Mouse (Mus musculus) mouse embryonic stem cell (cell line): ENCODE results near the gene Stat5b.
"Not testable (repeated sequence)": the region's sequence is repeated elsewhere in the genome, so short reads cannot be mapped to it uniquely, and the experiment has no call there.

Experiments used
- in situ Hi-C, 2 experiments: fragments of 300-500 bp; cut with MboI; formaldehyde crosslinking; loops; 1 replicate in 1 of 2; 3 replicates in 1 of 2; pipeline ENCODE4 v1.14.3; 2019 to 2020; ENCODE audit warnings: low sequenced_read_pairs in 2 of 2, low pct_unique_long_range_greater_than_20kb in 1 of 2, mixed read lengths in 1 of 2; ENCODE audit not compliant: unreplicated experiment in 1 of 2

Stat5b gene

DNA sequence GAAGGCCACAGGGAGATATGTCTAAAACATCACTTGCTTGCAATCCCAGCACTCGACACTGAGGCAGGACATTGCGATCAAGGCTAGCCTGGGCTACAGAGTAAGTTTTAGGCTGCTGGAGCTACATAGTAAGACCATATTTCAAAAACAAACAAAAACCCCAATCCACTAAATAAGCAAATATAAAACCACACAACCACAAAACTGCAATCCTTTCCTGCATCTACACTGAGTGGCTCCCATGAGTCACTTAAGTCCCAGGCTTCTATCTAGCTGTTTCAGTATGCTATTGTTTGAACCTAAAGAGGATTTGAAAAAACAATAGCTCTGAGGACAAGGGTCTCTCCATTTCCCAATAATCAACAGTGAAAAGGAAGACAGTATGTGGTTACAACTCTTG, 55.1 kb downstream of the Stat5b start:
- in situ Hi-C loops: no loop called here

DNA sequence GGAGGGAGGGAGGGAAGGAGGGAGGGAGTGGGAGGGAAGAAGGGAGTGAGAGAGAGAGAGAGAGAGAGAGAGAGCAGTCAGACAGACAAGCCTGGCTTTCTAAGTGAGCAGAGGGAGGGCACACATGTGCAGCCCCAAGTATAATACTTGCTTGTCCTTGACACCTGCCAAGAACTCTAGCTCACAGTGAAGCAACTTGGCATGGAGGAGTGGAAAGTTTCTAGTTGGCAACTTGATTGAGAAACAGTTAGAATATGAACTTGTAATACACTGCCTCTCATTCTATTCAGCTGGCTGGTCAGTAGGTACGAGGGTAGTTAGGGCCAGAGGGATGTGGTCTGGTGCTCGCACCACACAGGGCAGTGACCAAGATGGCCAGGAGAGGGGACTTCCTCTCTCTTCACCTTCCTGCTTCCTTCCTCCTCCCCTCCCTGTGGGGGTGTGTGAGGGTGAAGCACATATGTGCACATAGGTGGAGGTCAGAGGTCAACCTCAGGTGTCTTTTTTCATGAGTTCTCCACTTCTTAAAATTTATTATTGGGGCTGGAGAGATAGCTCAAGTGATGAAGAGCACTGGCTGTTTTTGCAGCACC, 59.0 kb downstream of the Stat5b start:
- in situ Hi-C loops: no loop called here

DNA sequence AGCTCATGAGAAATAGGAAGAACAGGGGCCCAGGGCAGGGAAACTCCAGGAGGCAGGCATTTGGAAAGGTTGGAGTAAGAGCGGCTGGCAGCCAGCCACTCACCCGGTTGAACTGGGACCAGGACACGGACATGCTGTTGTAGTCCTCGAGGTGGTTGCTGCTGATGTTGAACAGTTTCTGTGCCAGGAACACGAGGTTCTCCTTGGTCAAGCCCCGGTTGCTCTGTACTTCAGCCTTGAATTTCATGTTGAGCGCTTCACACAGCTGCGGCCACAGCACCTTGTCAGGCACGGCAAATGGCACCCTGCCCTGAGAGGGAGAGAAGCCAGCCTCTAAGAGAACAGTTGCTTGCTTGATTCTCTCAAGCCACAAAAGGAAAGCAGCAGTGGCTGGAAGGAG, 59.9 kb downstream of the Stat5b start:
- in situ Hi-C loops: not testable (repeated sequence)

GRCm38 (mm10) chr11:100789702-100790101, 60.8 kb downstream of the Stat5b start:
- in situ Hi-C loops: no loop called here

DNA sequence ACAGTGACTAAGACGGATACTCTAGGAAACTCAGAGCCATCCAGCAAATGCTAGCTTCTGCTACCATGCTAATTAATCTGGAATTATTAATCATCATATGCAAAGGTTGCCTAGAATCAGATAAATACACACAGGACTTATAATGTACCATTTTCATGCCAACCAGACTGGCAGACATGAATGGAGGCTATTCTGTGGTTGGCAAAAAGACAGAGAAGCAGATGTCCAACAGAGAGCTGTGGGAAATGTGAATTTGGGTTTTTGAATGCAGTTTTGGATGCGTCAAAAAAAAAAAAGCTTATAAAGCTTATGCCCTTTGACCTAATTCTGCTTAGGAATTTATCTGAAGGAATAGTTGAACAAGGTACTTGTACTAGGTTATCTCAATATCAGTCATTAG, 64.8 kb downstream of the Stat5b start:
- in situ Hi-C loops: no loop called here

DNA sequence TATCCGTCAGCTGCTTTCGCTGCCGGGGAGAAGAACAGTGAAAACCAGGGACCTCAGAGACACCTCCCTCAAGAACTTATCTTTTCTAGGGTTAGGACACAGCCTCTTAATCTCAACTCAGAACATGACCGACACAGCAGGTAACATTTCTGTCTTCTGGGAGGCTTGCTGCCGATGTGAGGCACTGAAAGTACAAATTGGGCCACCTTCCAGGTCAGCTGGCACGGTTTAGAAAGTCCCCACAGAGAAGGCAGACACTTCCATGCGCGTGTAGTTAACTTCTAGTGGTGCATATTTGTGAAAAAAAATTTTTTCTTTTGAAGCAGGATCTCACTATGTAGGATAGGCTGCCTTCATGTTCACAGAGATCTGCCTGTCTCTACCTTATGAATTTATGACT, 66.2 kb downstream of the Stat5b start:
- in situ Hi-C loops: no loop called here

GRCm38 (mm10) chr11:100782568-100782967, 68.0 kb downstream of the Stat5b start:
- in situ Hi-C loops: no loop called here

DNA sequence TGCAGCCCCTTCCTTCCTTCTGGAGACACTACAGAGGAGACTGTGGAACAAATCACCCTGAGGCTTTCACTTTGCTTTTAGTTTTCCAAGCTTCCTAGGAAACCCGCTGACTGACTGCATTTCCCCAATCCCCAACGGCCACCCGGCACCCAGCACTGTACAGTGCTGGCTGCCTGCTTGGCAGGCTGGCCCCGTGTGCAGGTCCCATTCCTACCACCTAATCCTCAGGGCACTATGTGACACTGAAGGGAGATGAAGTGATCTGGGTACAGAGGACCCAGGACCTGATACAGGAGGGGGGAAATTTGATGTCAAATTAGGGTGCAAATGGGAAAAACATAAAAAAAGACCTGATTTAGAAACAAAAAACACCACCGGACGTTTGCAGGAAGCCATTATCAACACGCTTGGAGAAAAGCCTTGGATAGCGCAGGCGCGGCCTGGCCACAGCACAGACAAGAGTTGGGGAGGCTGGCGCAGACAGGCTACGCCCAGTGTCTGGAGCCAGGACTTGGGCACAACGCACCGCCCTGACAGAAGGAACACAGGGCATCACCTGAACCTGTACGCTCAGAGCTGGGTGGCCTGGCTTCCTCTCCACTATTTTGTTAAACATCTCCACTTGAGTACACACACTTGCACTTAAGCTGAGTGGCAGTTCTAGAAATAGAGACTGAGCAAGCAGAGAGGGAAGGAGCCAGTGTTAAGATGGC, 68.6 kb downstream of the Stat5b start:
- in situ Hi-C loops: no loop called here

DNA sequence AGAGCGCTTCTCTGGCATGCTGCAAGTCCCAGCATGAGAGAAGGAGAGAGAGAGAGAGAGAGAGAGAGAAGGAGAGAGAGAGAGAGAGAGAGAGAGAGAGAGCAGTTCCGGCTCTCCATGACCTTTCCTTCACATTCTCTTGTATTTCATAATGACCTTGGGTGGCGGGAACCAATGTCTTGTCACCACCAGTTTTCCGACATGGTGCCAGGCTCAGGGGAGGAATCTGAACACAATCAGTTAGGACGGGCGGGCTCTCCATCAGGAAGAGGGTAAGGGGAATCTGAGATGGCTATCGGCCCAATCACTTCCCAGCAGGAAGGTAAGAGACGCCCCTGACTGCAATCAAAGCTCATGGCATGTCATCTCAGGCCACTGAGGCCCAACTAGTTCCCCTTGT, 70.3 kb downstream of the Stat5b start:
- in situ Hi-C loops: no loop called here

GRCm38 (mm10) chr11:100778069-100778468, 72.5 kb downstream of the Stat5b start:
- in situ Hi-C loops: no loop called here

- in situ Hi-C loops: no loop called here
Measured at GRCm38 (mm10) chr11:100775921-100776320, 74.6 kb downstream of the Stat5b start.

DNA sequence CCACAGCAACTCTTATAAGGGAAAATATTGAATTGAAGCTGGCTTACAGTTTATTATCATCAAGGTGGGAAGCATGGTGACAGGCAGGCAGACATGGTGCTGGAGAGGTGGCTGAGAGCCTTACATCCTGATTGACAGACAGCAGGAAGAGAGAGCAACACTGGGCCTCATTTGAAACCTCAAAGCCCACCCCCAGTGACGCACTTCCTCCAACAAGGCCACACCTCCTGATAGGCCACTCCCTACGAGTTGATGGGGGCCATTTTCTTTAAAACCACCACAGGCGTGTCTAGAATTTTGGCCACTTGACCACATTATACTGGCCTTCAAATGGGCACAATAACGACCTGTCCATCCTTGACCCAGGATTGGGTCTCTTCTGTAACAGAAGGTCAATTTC, 76.3 kb downstream of the Stat5b start:
- in situ Hi-C loops: no loop called here

DNA sequence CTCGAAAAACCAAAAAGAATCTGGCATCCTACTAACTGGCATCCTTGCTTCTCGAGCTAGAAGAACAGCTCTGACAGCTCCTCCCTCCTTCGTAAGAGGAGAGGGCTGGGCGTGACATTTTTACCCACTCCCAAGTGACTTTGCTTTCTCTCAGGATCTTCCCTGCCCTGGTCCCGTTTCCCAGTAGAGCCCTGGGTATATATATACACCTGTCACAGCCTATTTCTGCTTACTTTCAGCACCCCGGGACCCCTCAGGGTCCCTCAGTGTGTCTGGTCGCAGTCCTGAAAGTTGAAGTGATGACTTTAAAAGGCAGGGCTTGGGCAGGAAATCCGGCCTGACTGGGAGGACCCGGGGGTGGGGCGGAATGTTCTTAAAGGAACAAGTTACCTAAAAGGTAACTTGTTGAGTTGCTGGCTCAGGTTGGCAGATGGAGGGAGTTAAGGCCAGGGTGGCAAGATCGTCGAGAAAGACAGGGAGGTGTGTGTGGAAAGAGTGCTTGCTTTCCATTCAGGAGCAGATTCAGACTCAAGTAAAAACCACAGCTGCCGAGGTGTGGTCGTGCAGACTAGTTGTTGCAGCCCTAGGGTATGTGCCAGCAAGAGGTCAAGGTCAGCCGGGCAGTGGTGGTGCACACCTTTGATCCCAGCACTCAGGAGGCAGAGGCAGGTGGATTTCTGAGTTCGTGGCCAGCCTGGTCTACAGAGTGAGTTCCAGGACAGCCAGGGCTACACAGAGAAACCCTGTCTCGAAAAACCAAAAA, 79.7 kb downstream of the Stat5b start, which contains the start of gene Ghdc:
Gene Ghdc (minus strand): TSS at position 312 of the 763 bp plus-strand sequence.
- in situ Hi-C loops: no loop called here

- in situ Hi-C loops: no loop called here
Measured at GRCm38 (mm10) chr11:100769980-100770379, 80.5 kb downstream of the Stat5b start.

GRCm38 (mm10) chr11:100767871-100768270, 82.7 kb downstream of the Stat5b start:
- in situ Hi-C loops: no loop called here

GRCm38 (mm10) chr11:100766726-100767125, 83.8 kb downstream of the Stat5b start:
- in situ Hi-C loops: no loop called here

- in situ Hi-C loops: no loop called here
Measured at GRCm38 (mm10) chr11:100762831-100763230, 87.7 kb downstream of the Stat5b start, which contains the start of gene Hcrt. Gene Hcrt (minus strand): TSS chr11:100762931.

DNA sequence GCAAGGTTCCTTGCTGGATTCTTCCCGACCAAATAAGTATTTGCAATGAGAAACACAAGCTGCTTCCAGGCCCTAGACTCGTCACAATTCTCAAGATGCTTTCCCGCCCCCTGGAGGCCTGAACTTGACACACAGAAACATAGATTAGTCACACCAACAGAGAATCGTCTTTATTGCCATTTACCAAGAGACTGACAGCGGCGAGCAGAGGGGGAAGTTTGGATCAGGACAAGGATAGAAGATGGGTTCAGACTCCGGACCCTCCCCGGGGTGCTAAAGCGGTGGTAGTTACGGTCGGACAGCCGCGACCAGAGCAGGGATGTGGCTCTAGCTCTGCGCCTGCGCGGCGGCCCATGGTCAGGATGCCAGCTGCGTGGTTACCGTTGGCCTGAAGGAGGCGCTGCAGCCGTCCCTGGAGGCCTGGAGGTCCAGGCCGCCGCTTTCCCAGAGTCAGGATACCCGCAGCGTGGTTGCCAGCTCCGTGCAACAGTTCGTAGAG, 88.9 kb downstream of the Stat5b start:
- in situ Hi-C loops: no loop called here

GRCm38 (mm10) chr11:100759611-100760233, 90.8 kb downstream of the Stat5b start, which contains the start of gene Kcnh4:
Gene Kcnh4 (minus strand): TSS chr11:100759942.
- in situ Hi-C loops: no loop called here
